ENCODE assay signal across 10 mouse cellular contexts in genomic region chr6:51163266-51163665, GRCm38 (mm10).
DNase-seq lines count a peak whose midpoint lies in the region; ATAC-seq and TF ChIP-seq lines count a peak whose summit lies in the region.
"Had no signal": no experiment of that assay in that cellular context is flagged by ENCODE, and none has a peak within 500 bp of the region (broad histone marks: within the 10 kb centered on the region; RNA-seq: fewer than 3 reads in every experiment).

No protein-coding gene starts in this region.

- DNase-seq in kidney, postnatal 0 days (ENCODE audit: low spot score), result peak; percentile 35
- DNase-seq in kidney, adult 9 months, result no peak
- peak; percentile 10 to 33 for DNase-seq in lung, postnatal 4 days
- no peak for DNase-seq in layer of hippocampus, adult 2 months (ENCODE audit: low spot score in 2 of 2)
- no peak for DNase-seq in spleen, postnatal 10 days (ENCODE audit: low spot score in 2 of 2)
- DNase-seq: layer of hippocampus, postnatal 36 days had no signal

- H3K27ac ChIP-seq in kidney, postnatal 0 days, result no peak overlapping the region
- H3K27ac ChIP-seq in embryonic facial prominence, embryonic 13.5 days, result peak overlapping the region; percentile 90
- peak overlapping the region; percentile 78 for H3K27ac ChIP-seq in heart, embryonic 11.5 days (ENCODE audit: low read depth, low read length)
- H3K27ac ChIP-seq in kidney, embryonic 16.5 days (ENCODE audit: low read length), result no peak overlapping the region
- H3K27ac ChIP-seq in layer of hippocampus, adult 2 months, result no peak overlapping the region

- H3K36me3 ChIP-seq in kidney, postnatal 0 days (ENCODE audit: insufficient read depth, low read length), result no peaks in the 10 kb centered on the region
- no peaks in the 10 kb centered on the region for H3K36me3 ChIP-seq in embryonic facial prominence, embryonic 13.5 days
- no peaks in the 10 kb centered on the region for H3K36me3 ChIP-seq in heart, embryonic 11.5 days (ENCODE audit: control insufficient read depth, insufficient read depth, low read length)
- no peaks in the 10 kb centered on the region for H3K36me3 ChIP-seq in kidney, embryonic 16.5 days (ENCODE audit: insufficient read depth, low read length)

- no peak overlapping the region for H3K9ac ChIP-seq in kidney, postnatal 0 days (ENCODE audit: low read depth, low read length)
- H3K9ac ChIP-seq in embryonic facial prominence, embryonic 13.5 days, result no peak overlapping the region
- no peak overlapping the region for H3K9ac ChIP-seq in heart, embryonic 11.5 days (ENCODE audit: low read depth, low read length)
- no peak overlapping the region for H3K9ac ChIP-seq in kidney, embryonic 16.5 days (replicated peaks; ENCODE audit: low read length)

- TF ChIP-seq CTCF in kidney, postnatal 0 days (IDR thresholded peaks at IDR 0.05; ENCODE audit: low read depth), result peak; percentile 20; the same call in 1 of the 2 replicates
- TF ChIP-seq CTCF in layer of hippocampus, adult 2 months (conservative IDR thresholded peaks at IDR 0.05), result no peak

- H3K4me2 ChIP-seq in kidney, postnatal 0 days (ENCODE audit: low read length), result no peak overlapping the region
- no peak overlapping the region for H3K4me2 ChIP-seq in embryonic facial prominence, embryonic 13.5 days
- H3K4me2 ChIP-seq in heart, embryonic 11.5 days, result no peak overlapping the region
- H3K4me2 ChIP-seq in kidney, embryonic 16.5 days (replicated peaks; ENCODE audit: low read depth, low read length), result no peak overlapping the region

- H3K9me3 ChIP-seq in kidney, postnatal 0 days (replicated peaks; ENCODE audit: low read length), result no peaks in the 10 kb centered on the region
- no peaks in the 10 kb centered on the region for H3K9me3 ChIP-seq in embryonic facial prominence, embryonic 13.5 days
- H3K9me3 ChIP-seq in heart, embryonic 11.5 days (replicated peaks; ENCODE audit: control insufficient read depth, low read length), result no peaks in the 10 kb centered on the region
- H3K9me3 ChIP-seq in kidney, embryonic 16.5 days (ENCODE audit: low read length), result no peaks in the 10 kb centered on the region
- H3K9me3 ChIP-seq: megakaryocyte, embryonic 14.5 days had no signal

- no peak overlapping the region for H3K4me3 ChIP-seq in kidney, postnatal 0 days (replicated peaks; ENCODE audit: low read depth, low read length)
- no peak overlapping the region for H3K4me3 ChIP-seq in embryonic facial prominence, embryonic 13.5 days
- H3K4me3 ChIP-seq in heart, embryonic 11.5 days (ENCODE audit: low read depth, low read length), result no peak overlapping the region
- no peak overlapping the region for H3K4me3 ChIP-seq in kidney, embryonic 16.5 days (ENCODE audit: low read length)
- no peak overlapping the region for H3K4me3 ChIP-seq in layer of hippocampus, adult 2 months
- H3K4me3 ChIP-seq: megakaryocyte, embryonic 14.5 days had no signal

- ATAC-seq in kidney, postnatal 0 days (replicated peaks; ENCODE audit: low FRiP score, low read depth), result no peak
- no peak for ATAC-seq in embryonic facial prominence, embryonic 13.5 days (ENCODE audit: insufficient number of reproducible peaks, insufficient read depth, low FRiP score, low TSS enrichment, low read depth)
- no peak for ATAC-seq in heart, embryonic 11.5 days (replicated peaks; ENCODE audit: insufficient number of reproducible peaks, low FRiP score, low TSS enrichment)
- ATAC-seq in kidney, embryonic 16.5 days (ENCODE audit: low FRiP score, low TSS enrichment), result no peak

- no peaks in the 10 kb centered on the region for H3K27me3 ChIP-seq in kidney, postnatal 0 days (ENCODE audit: insufficient read depth, low read length)
- H3K27me3 ChIP-seq in embryonic facial prominence, embryonic 13.5 days, result no peaks in the 10 kb centered on the region
- H3K27me3 ChIP-seq in heart, embryonic 11.5 days (ENCODE audit: control insufficient read depth, insufficient read depth, low read length), result no peaks in the 10 kb centered on the region
- H3K27me3 ChIP-seq in kidney, embryonic 16.5 days (ENCODE audit: insufficient read depth, low read length), result no peaks in the 10 kb centered on the region

- 37% methylated on average over 5 of the region's 5 CpGs for WGBS in kidney, postnatal 0 days
- 67% methylated on average over 5 of the region's 5 CpGs for WGBS in embryonic facial prominence, embryonic 13.5 days
- 34% methylated on average over 5 of the region's 5 CpGs for WGBS in heart, embryonic 11.5 days (ENCODE audit: insufficient replicate concordance)
- 46% methylated on average over 5 of the region's 5 CpGs for WGBS in kidney, embryonic 16.5 days

- no peaks in the 10 kb centered on the region for H3K4me1 ChIP-seq in kidney, postnatal 0 days (replicated peaks; ENCODE audit: insufficient read depth, low read length)
- H3K4me1 ChIP-seq in embryonic facial prominence, embryonic 13.5 days, result peaks cover 25% of the 10 kb centered on the region
- peaks cover 15% of the 10 kb centered on the region for H3K4me1 ChIP-seq in heart, embryonic 11.5 days (ENCODE audit: control insufficient read depth, insufficient read depth, low read length)
- H3K4me1 ChIP-seq in kidney, embryonic 16.5 days (ENCODE audit: insufficient read depth, low read length), result peaks cover 22% of the 10 kb centered on the region

Comparison
In these comparisons a context has a peak if more than half of its experiments do, and no peak if none do; other contexts are left out.
1. DNase-seq: peak in kidney, postnatal 0 days (single experiment) and lung, postnatal 4 days (2 of 2); none in kidney, adult 9 months (single experiment), layer of hippocampus, adult 2 months (0 of 2) and spleen, postnatal 10 days (0 of 2).
2. H3K27ac ChIP-seq: peak in embryonic facial prominence, embryonic 13.5 days (single experiment) and heart, embryonic 11.5 days (single experiment); none in kidney, postnatal 0 days (single experiment), kidney, embryonic 16.5 days (single experiment) and layer of hippocampus, adult 2 months (single experiment).